Mouse (Mus musculus) lung, postnatal 14 days (tissue): ENCODE measurements around the gene Astn2.

Source experiments
- DNase-seq: peaks from one replicate; pipeline ENCODE4 v3.0.0; 2021

Gene Astn2

DNA sequence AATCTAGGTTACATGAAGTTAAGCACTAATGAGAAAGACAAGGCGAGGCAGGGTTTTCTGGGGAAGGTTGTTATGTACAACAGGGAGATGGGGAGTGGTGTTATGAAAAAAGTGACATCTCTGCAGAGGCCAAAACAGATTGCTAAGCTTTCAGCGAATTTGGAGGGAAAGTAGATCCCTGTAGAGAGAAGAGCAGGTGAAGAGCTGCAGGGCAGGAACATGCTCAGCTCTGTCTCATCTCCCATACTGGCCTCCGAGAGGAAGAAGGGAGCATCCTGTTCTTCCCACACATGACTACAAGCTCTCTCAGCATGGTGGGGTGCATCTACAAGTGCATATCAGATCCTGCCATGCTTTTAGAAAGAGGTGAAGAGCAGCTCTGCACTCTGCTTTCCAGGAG lies 245.7 kb downstream of the Astn2 start:
- DNase-seq: no peak

DNA sequence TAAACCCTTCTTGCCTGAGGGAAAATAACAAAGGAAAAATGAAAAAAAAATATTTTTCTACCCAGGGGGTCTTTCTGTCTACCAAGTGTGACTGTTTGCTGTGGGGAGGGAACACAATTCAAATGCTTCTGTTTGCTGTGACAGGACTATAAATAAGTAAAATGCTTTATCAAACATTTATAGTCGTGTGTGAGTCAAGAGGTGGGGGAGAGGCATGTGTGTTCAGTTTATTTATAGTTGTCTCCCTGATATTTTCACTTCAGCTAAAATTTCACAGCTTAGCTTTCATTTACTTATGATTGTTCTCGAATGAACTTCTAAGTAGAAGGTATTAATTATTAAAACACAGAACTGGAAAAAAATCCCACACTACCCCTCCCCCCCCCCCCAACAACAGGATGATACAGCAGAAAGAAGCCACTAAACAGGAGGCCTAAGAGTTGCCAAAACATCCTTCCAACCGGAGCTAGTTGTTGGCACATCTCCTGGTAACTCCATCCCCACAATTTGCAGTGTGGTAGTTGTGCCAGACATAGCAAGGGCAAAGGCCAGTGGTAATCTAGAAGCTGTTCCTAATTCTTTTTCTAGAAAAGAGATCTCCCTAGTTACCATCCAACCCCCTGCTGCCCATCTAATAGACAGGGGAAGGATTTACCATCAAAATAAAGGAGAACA lies 246.8 kb downstream of the Astn2 start:
- DNase-seq: no peak

DNA sequence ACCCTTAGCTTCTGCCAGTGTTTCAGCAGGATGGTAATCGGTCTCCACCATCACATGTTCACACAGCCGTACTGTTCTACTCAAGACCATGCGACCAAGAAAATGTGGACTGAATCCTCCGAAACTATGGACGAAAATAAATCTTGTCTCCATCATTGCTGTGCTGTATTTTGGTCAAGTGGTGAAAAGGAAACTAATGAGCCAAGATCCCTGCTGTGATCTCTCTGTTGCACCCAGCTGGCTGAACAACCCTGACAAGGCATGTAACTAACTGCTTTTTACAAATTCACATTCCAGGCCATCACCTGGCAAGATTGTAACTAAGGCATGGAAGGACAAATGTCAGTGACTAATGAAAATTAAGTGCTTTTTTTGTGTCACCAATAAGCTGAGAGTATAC lies 257.9 kb downstream of the Astn2 start:
- DNase-seq: no peak

DNA sequence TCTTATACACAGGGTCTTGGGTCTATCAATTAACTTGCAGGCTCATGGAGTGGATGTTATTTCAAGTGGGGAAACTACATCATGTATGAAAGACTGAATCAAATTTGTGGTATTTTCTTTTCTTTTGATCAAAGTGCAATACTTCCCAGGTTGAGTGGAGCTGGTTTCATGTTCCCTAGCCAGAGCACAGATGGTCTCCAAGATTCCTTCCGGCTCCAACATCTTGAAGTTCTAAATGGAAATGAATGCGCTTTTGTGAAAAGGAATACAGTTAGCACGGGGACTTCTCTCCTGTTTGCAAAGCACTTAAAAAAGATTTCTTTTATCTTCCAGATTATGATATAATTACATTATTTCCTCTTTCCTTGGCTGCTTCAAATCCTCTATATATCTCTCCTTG lies 278.2 kb downstream of the Astn2 start:
- no peak for DNase-seq

DNA sequence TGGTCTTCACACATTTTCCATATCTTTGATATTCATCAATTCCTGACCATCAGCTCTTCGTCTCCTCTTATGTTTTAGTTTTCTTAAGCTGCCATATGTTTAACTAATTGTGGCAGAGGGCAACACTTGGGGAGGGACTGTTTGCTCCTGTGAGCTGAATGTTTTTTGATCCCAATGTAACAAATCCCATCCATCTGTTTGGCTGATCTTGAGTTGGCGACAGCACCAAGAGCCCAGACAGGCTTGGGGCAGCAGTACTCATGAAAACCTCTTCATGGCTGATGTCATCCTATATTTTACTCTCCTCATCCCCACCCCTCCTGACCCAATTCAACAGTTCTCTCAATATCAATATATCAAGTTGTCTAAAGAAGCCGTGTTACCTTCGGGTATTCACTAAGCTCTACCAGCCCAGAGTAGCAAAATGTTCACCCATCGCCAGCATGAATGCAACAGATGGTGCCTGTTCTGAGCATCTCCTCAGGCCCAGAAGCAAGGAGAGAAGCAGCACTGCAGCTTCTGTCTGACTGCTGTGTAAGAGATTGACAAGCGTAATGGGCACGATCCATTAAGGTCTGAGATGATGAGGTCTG lies 281.5 kb downstream of the Astn2 start:
- no peak for DNase-seq

DNA sequence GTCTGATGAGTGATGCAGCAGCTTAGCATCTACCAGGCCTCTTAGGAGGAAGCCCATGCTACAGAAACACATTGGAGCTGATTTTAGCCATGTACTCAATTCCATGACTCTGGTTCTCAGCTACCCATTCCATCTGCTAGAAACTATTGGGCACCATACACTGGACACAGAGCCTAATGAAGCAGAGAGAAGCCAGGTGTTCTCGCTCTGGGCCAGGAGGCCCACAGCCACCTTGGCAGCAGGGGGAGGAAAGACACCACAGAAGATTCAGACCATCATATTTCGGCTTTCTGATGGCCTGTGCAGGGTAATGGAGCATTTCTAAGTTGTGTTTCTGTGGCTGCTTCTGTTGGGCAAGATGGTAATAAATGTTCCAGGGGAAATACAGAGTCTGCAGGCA lies 290.2 kb downstream of the Astn2 start:
- no peak for DNase-seq

DNA sequence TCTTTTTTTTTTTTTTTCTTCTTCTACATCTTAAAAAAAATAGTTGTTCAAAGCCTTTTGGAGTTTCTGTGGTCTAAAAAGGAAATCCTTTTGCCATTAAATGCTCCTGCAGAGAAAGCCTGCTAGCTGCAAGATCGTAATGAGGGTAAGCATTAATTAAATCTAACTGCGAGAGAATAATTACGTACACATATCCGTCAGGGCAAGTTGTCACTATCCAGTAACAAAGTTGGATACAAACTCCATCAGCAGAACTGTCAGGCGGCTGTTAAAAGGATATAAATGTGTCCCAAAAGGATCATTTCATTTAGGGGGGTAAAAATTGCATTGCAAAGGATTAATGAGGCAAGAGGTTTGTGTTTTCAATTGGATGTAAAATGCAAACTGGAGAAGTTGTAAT lies 302.4 kb downstream of the Astn2 start:
- DNase-seq: no peak

DNA sequence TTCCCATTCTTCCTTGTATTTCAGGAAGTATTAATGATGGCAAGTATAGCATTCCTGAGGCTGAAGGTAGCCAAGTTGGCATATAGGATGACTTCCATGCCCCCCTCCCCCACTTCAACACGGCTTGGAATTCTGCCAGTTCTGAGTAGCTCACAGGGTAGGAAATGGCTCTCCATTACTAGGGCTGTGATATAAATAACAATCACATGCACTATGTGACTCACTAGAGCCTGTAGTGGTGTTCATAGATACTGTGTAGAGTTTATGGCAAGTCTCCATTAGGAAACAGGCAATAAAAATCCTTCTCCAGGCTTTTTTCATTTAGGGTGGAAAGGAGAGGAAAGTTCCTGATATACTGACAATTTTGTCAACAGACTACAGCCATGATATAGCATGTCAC lies 306.8 kb downstream of the Astn2 start:
- no peak for DNase-seq

DNA sequence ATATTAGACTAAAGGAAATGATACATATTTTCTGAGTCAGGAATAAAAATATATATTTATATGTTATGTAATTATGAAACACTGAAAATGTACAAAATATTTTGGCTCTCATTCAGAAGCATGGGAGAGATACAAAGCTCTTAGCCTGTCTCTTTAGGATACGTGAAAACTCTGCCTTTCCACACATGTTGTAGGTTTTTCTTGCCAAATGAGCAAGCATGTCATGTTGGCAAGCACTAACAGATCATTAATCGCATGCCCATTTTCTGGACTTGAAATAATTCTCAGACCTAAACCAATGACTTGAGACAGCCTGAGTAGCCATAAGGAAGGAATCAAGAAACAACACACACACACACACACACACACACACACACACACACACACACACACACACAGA lies 308.3 kb downstream of the Astn2 start:
- no peak for DNase-seq

DNA sequence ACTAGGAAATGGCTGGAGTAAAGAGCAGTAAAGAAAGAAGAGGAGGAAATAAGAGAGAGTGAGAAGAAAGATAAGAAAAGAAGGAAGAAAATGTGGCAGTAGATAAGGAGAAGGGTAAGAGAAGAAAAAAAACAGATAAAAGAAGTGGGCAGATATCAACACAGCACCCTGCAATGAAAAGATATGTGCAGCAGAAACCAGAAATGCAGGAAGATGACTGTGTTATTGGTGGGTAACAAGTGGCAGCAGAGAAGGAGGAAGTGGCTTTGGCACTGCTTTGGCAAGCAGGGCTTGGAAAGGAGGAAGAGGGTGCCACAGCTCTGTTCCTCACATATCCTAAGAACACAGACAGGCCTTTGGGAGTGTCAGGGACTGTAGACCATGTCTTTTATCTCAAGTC lies 347.2 kb downstream of the Astn2 start:
- no peak for DNase-seq

DNA sequence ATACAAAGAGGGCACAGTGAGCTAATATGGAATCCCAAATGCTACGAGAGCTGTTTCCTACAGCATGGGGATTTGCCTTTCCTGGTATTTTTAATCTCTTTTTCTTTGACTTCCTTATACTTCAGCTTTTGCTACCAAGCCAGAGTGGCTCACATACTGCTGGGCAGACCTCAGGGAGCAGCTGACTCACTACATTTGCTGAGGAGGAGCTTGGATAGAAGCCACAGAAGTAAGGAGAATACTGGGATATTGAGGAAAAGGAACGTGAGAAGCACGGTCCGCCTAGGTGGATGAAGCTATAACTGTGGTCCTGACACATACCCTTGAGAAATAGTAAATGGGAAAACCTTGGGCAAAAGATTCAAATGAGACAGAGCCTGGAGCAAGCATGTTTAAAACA lies 348.7 kb downstream of the Astn2 start:
- no peak for DNase-seq

DNA sequence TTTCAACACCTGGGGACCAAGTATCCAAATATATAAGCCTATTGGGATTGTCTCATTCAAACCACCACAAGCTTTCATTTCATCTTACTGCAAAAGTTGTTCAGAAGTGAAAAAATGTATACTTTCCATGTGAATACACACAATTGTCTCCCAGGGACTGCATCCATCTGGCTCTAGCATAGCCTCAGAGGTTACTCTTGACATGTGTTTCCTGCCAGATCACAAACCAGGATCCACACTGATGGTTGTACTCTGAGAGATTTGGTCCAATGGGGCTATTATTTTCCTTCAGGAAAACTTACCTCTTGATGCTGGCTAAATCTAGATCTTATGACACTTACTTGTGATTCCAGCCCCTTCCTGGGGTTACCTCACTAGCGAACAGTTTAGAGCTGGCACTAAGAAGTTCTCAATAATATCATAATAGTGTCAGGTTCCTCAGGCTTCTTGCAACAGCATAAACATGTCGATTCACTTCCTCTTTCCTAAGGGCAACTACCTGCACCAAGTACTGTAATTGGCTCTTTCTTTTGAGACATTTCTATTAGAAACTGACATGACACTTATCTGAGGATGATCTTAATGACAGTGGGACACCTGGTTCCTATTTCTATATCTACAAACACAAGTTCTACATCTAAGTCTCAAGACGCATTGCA lies 361.3 kb downstream of the Astn2 start:
- no peak for DNase-seq

DNA sequence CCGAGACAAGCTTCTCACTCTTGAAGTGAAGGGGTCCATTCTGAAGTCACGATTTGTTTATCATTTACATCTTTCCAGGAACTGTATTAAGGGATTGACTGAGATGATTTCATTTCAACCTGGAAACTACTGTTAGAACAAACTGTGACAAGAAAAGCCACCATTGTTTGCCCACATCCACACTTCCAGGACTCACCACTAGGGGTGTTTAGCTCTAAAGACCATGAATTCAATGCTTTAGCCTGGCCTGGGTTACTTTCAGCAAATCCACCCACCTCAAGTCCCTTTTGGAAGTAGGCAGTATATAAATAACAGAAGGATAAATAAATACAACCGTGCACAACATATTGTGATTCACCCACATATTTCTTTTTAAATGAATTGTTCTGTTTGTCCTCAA lies 370.6 kb downstream of the Astn2 start:
- no peak for DNase-seq

DNA sequence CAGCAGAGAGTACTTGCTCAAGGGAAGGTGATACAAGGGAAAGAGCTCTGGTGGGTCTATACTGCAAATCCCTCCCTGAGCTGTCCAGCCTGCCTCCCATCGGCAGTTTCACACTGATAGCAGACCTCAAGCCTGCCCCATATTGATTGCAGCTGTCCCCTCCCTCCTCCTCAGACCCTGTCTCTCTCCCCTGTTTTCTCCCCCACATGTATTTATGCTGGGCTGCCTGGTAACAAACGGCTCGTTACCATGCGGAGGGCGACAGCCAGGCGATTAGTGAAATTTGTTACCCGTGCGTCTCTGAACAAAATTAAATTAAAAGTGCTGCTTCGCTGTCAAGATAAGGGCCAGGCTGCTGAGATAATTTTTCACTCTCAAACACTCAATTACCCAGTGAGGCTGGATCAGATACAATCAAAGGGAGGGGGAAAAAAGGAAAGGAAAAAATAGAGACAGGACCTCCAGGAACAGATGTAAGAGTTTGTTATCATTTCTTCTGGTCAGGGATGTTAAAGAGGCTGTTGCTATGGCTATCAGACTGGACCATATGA lies 373.0 kb downstream of the Astn2 start:
- DNase-seq: no peak

DNA sequence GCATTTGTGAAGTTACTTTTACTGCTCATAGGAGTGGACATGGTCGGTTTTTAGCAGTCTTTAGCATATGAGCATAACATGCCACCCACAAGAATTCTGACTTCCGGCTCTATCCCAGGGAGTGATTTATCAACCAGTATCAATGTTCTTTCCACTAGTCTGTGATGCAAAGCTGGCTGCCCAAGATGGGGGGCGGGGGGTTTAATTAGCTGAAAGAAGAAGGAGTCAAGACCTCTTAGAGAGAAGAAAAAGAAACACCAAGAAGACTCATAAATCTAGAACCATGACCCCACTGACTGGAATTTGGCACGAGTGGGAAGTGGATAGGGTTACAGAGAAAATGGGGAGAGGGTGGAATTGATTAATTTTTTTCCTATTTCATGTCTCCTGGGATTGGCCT lies 374.5 kb downstream of the Astn2 start:
- no peak for DNase-seq

DNA sequence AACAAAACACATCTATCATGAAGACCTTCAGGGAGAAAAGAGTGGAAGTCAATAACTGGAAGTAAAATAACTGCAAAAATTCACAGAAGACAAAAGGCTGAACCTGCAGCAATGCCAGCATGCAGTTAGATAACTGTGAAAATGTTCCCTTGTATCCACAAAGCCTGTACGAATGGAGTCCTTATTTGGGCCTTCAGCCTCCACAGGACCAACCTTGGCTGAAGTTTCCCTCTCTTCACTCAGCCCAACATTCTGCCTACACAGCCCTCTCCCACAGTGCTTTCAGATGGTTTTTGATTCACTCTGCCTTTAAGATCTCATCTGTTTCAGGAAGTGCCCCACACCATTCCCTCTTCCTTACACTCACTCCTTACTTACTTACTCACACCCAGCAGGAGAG lies 376.5 kb downstream of the Astn2 start:
- DNase-seq: no peak

DNA sequence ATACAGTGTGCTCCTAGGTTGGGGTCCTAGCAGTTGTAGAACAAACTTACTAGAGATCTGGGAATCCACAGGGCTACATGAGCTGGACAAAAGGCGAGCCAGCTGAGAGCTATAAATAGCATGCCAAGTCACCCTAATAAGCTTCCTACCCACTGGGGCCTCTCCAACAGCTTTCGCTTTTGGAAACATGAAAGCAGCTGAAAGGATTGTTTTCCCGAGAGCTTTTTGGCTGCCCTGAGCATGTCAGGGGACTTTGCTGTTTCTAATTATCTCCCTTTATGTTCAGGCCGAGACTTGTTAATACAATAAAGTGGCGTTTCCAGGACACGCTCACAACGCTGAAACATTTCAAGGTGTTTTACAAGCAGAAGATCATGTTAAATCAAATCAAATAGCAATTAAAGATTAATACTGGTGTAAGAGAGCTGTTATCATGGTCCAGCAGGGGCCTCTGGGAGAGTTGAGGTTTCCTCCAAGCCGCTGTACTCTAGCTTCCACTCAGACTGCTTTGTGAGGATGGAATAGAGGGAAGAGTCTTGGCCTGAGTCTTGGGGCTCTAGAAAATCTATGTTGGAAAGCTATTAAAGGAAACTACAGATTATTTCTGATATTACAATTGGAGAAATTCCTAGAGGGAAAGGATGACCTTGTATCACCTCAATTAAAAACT lies 378.9 kb downstream of the Astn2 start:
- peak; percentile 9 for DNase-seq

DNA sequence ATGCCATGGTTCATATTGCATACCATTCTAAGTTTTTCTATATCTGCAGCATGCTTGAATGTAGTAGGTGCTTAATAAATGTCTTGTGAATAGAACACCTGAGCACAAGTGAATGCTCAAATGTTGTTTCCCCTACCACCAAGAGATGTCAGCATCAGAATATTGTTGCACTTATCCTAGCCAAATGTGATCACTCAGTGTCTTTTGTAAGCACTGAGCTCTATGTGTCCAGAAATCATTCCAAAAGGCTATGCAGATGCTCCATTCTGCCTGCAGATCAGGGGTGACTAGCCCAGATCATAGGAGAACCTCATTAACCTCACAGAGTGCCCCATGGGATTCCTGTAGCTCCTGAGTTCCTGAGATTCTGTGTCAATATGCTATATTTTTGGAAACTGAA lies 401.5 kb downstream of the Astn2 start:
- DNase-seq: no peak

DNA sequence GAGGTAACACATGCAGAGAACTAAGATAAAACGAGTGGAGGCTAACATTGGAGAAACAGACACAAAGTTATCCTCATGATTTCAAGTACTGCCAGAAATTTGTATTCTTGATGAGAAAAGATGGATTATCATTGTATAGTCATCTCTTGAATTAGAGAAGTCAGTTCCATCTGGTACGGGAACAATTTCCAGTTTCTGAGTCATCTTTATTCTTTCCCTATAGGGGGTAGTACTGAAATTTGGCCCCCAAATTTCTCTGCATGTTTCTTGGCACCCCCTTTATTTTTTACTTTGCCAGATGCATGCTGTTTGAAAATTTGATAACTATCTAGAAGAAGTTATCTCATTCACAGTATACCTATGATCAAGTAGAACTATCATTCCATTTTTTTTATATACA lies 420.8 kb downstream of the Astn2 start:
- no peak for DNase-seq

DNA sequence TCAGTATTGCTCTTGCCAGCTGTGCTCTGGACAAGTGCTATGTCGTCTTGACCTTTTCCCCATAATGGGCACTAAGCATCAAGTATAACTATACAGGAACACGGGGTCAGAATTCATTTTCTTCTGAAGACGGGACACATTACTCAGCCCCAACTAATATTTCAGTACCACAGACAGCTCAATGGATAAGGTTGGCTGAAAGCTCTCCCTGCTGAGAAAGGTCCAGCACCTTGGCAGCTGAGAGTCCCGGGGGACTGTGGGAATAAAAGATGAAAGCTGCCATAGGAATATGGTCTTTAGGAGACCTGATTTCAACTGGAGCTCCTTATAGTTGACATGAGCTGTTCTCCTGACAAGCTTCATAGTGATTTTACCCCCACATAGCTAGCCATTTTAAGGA lies 421.5 kb downstream of the Astn2 start:
- no peak for DNase-seq

DNA sequence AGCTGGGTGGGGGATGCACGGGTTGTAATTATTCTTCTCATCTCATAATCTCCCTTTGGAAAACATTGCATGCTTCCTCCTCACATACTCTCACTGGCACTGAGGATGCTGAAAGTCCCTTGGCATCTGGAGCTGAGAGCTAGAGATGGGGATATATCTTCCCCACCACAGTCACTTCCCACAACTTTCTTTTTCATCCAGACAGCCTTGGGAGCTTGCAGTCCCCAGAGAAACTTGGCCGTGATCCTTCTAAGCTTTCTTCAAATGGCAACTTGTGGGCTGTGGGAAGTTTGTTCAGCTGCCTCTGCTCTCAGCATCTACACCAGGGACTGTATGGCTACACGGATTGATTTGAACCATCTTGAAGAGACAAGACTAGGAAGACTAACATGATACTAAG lies 428.2 kb downstream of the Astn2 start:
- DNase-seq: no peak

DNA sequence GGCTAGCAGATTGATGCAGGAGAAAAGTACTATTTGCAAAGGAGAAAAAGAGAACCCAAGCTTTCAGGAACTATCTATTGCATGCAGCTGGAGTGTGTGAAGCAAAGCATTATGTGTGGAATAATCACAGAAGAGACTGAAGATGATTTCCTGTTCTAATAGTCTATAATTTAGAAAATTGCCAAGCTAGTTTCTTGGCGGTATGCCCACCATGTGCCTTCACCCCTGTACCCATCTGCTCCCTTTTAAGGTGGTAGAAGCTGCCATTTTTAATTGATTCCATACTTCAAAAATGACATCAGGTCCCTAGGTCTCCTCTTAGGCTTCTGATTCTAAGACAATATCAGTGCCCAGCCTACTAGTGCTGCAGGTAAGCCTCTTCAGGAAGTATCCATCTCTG lies 432.0 kb downstream of the Astn2 start:
- DNase-seq: no peak

DNA sequence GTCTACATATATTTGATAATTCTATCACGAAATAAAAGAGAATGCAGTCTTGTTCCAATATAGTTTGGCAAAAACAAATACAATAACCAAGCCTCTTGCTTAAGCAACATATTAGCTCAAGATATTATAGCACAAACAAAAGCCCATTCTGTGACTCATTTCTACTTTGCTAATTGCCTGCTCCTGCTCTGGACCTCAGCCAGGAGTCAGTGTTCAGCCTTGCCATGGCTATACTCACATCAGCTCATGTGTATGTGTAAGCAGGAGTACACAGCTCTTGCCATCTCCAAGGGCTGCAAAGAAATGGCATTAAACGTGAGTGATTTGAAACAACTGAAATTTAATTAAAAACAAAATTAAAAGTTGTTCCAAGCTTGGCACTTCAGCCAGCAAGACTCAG lies 435.1 kb downstream of the Astn2 start:
- DNase-seq: no peak

DNA sequence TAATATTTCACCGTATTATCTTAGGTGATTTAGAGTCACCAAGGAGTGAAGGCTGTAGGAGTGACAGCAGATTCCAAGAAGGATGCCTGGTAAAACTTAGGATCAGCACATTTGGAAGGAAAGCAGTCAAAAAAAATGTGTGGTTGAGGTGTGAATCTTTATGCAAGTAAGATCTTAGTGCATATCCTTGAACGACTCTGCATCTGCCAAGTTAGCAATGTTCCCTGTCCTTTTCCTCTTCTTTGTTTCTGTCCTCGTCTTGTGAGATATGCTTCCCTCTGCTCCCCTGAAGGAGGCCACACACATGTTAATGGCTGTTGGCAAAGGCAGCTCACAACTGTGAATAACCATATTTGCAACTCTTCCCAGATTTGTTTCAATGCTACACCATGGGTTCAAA lies 439.8 kb downstream of the Astn2 start:
- no peak for DNase-seq
